Mouse (Mus musculus): ENCODE measurements around the gene Zfp429. TPM values are rescaled to one million over a fixed set of nuclear protein-coding genes. Genes with fewer than 3 reads are reported as not detected.

Gene Zfp429
- polyA plus RNA-seq (2017; shearing (Covaris generic)) = 21.4 TPM

DNA sequence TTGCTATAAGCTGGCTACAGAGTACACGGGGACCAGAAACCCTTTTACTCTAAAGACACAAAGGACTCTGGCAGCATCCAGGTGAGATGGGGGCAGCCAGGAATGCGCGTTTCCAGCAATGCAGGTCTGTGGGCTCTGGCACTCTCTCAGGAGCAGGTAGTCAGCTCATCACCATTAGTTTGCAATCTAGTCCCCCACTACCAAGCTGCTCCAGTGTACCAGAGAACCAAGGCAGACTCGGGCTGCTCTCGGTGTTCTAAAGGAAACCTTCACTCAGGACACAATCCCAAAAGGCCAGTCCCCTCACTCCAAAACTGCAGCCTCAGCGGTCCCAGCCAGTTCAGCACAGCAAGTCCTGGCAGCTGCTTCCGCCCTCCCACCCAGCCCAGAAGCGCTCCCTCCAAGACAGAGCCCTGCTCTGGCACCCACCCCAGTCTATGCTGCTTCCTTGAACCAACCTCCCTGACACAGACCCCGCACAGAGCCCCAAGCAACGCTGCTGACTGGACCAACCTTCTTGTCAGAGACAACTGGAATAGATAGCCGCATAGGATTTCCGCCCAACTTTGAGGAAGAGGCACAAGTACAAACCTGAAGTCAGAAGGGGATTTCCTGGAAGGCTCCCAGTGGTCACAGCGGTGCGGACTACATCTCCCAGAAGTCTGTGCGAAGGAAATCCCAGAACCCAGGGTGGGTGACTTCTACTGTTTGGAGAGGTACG is at the start of gene Zfp429:
Zfp429 (minus strand) TSS at position 637 of the 721 bp plus-strand sequence.

DNA sequence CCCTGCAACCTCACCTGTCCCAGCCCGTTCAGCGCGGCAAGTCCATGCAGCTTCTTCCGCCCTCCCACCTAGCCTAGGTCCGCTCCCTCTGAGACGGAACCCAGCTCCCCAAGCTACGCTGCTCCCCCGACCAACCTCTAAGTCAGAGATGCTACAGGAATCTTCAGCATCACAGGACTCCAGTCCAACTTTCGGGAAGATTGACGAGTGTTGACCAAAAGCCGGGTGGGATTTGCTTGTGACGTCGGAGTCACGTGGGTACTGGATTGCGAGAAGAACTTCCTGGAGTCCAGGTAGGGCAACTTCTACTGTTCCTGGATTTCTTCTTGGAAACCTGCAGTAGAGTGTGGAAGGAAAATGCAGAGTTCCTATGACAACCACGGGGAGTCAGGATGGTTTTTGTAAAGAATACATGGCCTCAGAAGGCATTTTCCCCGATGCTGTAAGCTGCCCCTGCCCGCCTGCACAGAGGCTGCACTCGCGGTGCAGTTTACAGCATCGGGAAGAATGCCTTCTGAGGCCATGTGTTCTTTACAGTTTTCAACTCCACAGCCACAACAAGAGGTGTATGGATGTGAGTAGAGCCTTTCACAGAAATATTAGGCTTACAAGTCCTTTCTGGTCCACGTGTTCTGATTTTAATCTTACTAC is 21.7 kb upstream of the Zfp429 start, which contains the start of gene Zfp459:
Zfp459 (minus strand) TSS at position 212 of the 651 bp plus-strand sequence.

DNA sequence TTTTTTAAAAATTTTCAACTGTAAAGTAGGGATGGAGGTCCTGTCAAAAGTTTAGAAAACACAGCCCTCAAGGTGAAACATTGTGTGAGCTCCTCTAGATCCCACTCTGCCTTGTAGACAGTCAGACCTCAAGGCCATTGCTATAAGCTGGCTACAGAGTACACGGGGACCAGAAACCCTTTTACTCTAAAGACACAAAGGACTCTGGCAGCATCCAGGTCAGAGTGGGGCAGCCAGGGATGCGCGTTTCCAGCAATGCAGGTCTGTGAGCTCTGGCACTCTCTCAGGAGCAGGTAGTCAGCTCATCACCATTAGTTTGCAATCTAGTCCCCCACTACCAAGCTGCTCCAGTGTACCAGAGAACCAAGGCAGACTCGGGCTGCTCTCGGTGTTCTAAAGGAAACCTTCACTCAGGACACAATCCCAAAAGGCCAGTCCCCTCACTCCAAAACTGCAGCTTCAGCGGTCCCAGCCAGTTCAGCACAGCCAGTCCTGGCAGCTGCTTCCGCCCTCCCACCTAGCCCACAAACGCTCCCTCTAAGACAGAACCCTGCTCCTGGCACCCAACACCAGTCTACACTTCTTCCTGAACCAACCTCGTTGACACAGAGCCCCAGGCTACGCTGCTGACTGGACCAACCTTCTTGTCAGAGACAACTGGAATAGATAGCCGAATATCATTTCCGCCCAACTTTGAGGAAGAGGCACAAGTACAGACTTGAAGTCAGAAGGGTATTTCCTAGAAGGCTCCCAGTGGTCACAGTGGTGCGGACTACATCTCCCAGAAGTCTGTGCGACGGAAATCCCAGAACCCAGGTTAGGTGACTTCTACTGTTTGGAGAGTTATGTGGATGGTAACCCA is 24.3 kb downstream of the Zfp429 start, which contains the start of the genes Gm28041 and Zfp456:
Gm28041 (minus strand) TSS at position 684 of the 862 bp plus-strand sequence.
Zfp456 (minus strand) TSS at position 761 of the 862 bp plus-strand sequence.

DNA sequence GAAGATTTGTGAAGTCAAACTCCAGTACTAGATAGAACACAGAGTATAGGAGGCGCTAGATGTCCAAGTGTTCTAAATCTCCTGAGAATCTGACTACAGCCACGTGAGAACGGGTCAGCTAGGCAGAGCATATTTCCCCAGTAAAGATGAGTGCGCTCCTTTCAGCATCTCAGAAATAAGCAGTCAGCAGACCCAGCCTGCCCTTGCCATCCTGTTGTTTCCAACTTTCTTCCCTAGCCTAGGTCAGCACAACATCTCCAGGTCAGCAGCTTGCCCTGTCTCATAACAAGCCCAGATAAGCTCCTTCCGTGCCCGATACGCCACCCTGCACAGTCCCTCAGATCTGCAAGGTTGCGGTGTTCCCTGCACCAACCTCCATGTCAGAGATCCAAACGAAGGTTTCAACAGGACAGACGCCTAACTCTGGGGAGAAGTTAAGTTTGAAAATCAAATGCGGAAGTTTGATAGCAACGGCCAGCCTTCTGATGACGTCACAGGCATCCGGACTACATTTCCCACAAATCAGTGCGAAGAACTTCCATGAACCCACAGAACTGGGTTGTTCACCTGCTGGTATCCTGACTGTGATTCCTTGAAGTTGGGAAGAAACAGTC is 39.4 kb downstream of the Zfp429 start, which contains the start of the genes Gm28044 and Zfp953:
Gm28044 (minus strand) TSS at position 406 of the 614 bp plus-strand sequence.
Zfp953 (minus strand) TSS at position 475 of the 614 bp plus-strand sequence.

Other genes starting within 250 kb of the Zfp429 start
- 15.3 TPM for gene Rsl1, start 226.6 kb downstream of the Zfp429 start, polyA plus RNA-seq (2017; shearing (Covaris generic))
- 4.6 TPM for gene Zfp455, start 205.3 kb downstream of the Zfp429 start, polyA plus RNA-seq (2017; shearing (Covaris generic))
- gene Zfp458, start 121.4 kb downstream of the Zfp429 start, polyA plus RNA-seq (2017; shearing (Covaris generic)) = 2.3 TPM
- 0.77 TPM for gene Zfp457, start 93.3 kb downstream of the Zfp429 start, polyA plus RNA-seq (2017; shearing (Covaris generic))
- gene Zfp595, start 67.2 kb downstream of the Zfp429 start, polyA plus RNA-seq (2017; shearing (Covaris generic)) = 7.8 TPM
- gene Gm28044, start 39.3 kb downstream of the Zfp429 start, polyA plus RNA-seq (2017; shearing (Covaris generic)) = 0.78 TPM
- 3.3 TPM for gene Zfp953, start 39.2 kb downstream of the Zfp429 start, polyA plus RNA-seq (2017; shearing (Covaris generic))
- 1.2 TPM for gene Gm28041, start 24.1 kb downstream of the Zfp429 start, polyA plus RNA-seq (2017; shearing (Covaris generic))
- 6.9 TPM for gene Zfp456, start 24.0 kb downstream of the Zfp429 start, polyA plus RNA-seq (2017; shearing (Covaris generic))
- 4.0 TPM for gene Zfp459, start 21.6 kb upstream of the Zfp429 start, polyA plus RNA-seq (2017; shearing (Covaris generic))
- gene Zfp874a, start 51.8 kb upstream of the Zfp429 start, polyA plus RNA-seq (2017; shearing (Covaris generic)) = 15.4 TPM
- gene Zfp874b, start 84.4 kb upstream of the Zfp429 start, polyA plus RNA-seq (2017; shearing (Covaris generic)) = 11.5 TPM
- gene Zfp58, start 100.7 kb upstream of the Zfp429 start, polyA plus RNA-seq (2017; shearing (Covaris generic)) = 15.2 TPM
- gene Gm26965, start 126.3 kb upstream of the Zfp429 start, polyA plus RNA-seq (2017; shearing (Covaris generic)) = not detected
- 41.3 TPM for gene Zfp87, start 126.4 kb upstream of the Zfp429 start, polyA plus RNA-seq (2017; shearing (Covaris generic))
- gene Zfp748, start 154.0 kb upstream of the Zfp429 start, polyA plus RNA-seq (2017; shearing (Covaris generic)) = 18.8 TPM
- gene Zfp729b, start 209.9 kb upstream of the Zfp429 start, polyA plus RNA-seq (2017; shearing (Covaris generic)) = 7.9 TPM
- gene Gm49345, start 237.9 kb upstream of the Zfp429 start, polyA plus RNA-seq (2017; shearing (Covaris generic)) = 3.7 TPM
- 9.0 TPM for gene Zfp729a, start 238.0 kb upstream of the Zfp429 start, polyA plus RNA-seq (2017; shearing (Covaris generic))